Mouse (Mus musculus) telencephalon, adult 2 months (tissue): Measurements from ENCODE around the gene Oard1.

Source experiments
- DNase-seq: peaks from one replicate; pipeline ENCODE4 v3.0.0-alpha.2; 2011; ENCODE audit warnings: low read depth, low spot score

Oard1 gene

GRCm38 (mm10) chr17:48407910-48408525 lies 1.8 kb upstream of the Oard1 start:
- no peak for DNase-seq

DNA sequence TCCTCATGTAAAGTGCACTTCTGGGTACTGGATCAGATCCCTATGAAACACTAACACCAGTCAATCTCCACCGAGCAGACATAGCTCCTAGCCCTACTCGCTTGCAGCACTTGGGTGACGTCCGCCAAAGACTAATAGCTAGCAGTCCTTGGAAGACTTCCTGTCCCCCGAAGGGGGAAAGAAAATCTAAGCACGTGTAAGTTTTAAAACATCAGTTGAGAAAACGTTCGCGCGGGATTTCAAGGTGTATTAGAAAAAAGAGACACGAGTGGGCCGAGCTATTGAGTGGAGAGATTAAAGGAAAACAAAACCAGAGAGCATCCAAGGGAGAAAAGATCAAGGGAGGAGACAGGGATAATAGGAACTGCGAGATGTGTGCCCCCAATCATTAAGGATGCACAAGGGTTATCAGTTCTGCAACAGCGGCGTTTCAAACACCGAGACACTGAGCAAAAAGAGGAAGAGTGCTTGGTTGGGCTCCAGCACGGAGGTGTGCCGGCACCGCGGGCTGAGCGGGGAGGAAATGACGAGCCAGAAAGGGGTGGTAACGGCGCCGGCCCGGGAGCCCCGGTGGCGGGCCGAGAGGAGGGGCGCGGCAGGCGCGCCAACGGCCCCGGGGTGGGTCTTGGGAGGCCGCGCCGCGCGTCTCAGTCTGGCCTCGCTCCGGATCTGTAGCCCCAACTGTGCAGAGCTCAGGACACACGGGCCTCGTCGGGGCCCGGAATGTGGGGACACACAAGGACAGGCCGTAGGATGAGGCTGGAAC lies 1.1 kb upstream of the Oard1 start:
- DNase-seq: no peak

GRCm38 (mm10) chr17:48410299-48410785 lies 528 bp downstream of the Oard1 start:
- DNase-seq: no peak

DNA sequence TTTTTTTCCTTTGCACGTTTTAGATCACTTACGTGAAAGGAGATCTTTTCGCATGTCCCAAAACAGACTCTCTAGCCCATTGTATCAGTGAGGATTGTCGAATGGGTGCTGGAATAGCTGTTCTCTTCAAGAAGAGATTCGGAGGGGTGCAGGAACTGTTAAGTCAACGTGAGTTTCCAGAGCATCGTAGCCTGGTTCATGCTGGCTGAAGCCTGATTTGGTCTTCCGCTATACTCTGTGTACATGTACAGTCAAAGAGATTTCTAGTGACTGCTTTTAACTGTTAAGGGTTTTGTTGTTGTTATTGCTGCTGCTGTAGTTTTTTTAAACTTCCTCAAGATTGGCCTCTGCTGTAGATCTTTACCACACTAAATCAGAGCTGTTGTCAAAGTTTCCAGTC lies 1.4 kb downstream of the Oard1 start:
- DNase-seq: no peak

DNA sequence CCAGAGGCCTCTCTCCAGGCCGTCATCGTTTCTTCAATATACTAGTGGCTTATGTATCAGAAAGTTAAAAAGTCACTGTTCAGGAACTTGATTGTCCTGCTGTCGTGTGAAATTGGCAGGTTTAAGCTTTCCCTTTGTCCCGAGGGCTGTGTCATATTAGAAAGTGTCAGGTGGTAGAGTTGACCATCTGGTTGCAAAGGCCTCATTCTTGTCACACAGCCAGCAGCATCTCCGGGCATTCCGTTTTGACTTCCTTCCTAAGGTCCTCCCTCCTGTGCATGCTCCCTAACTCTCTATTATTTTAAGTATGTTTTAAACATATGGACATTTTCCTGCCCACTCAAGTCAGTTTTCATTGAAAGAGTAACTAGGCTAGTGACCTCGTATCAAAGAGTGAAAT lies 6.2 kb downstream of the Oard1 start:
- no peak for DNase-seq

- DNase-seq: no peak
Observed at GRCm38 (mm10) chr17:48416425-48417195, 6.8 kb downstream of the Oard1 start.

- DNase-seq: no peak
Observed at GRCm38 (mm10) chr17:48417521-48417920, 7.7 kb downstream of the Oard1 start.

GRCm38 (mm10) chr17:48418174-48418573 lies 8.4 kb downstream of the Oard1 start:
- DNase-seq: no peak

GRCm38 (mm10) chr17:48418781-48419180 lies 9.0 kb downstream of the Oard1 start:
- DNase-seq: no peak

- DNase-seq: no peak
Observed at GRCm38 (mm10) chr17:48419571-48419970, 9.8 kb downstream of the Oard1 start.

DNA sequence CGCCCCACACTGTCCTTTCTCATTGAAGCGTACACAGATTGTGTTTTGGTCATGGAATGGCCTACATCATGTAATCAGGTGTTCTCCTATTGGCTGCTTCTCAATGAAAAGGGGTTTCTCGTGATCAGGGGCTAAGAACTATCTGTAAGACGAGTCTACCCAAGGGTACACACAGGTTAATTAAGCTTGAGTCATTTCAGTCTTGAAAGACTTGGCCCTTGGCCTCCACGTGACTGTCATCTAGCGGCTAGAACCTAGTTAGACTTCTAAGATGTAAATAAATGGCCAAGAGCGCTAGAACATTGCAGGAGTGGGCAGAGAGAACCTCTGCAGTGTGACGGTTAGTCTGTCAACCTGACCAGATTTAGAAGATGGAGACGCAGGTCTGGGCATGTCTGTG lies 14.4 kb downstream of the Oard1 start:
- no peak for DNase-seq

- DNase-seq: no peak
Observed at GRCm38 (mm10) chr17:48425823-48426612, 16.2 kb downstream of the Oard1 start.

DNA sequence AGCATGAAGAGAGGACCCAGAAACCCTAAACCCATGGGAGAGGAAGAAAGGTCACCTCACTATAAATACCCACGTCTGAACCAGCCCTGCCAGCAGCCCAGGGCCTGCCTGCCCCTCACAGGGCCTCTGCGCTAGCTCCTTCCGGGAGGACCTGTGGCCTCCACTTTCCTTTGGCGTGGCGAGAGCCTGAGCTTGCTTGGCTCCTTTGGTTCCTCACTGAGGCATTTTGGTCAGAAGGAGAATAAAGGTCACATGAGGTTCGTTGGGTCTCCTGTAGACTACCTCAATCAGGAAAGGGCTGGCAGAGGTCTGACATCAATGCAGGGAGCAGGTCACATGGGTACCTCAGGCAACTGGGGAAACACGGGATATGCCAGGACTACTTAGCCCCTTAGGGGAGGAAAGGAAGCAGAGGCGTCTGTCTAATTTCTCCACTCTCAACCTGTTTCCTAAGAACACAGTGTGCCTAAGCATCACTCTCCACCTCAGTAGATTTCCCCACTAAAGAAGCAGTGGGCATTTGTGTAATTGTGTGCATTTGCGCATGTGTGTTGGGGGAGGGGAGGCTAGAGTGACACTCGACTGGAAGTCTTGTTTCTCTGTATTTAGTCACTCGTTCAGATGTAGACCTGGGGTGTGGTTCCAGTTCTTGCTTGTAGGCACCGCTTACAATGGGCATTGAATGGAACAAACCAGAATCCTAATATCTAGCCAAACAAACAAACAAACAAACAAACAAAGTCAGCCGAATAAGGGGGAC lies 17.4 kb downstream of the Oard1 start:
- DNase-seq: no peak

- no peak for DNase-seq
Observed at GRCm38 (mm10) chr17:48427852-48428530, 18.2 kb downstream of the Oard1 start.

GRCm38 (mm10) chr17:48430394-48430793 lies 20.6 kb downstream of the Oard1 start:
- no peak for DNase-seq

- no peak for DNase-seq
Observed at GRCm38 (mm10) chr17:48431054-48431453, 21.2 kb downstream of the Oard1 start.

DNA sequence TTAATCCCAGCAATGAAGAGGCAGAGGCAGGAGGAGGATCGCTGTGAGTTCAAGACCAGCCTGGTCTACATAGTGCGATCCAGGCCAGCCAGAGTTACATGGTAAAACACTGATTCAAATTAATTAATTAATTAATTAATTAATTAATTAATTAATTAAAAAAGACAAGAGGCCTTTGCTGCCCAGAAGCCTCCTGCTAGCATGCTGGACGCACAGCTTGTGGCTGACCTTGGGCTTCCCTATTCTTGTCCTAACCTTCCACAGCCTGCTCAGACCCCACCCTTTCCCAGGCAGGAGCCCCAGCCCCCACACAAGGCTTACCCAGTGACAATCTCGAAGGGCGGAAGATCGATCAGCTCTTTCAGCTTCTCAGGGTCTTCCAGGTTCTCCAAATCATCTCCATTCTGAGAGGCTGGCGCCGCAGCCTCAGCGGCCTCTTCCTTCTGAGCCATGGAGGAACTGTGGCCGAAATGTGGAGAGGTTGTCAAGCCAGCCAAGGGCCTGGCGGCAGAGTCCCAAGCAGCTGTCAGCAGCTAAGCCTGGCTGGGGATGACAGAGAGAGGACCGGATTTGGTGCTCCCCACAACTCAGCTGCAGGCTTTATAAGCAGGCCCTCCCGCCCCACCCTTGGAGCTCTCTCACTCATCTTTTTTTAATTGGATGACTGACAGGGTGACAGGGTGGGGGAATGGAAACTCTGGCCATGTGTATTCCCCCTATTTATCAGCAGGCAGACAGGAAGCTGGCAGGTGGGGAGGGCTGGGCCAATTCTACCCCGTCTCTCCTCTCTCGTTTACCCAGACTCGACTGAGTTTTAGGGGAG lies 22.6 kb downstream of the Oard1 start, which contains the start of gene Apobec2:
Gene Apobec2 (minus strand): TSS at position 773 of the 823 bp plus-strand sequence.
- DNase-seq: no peak

DNA sequence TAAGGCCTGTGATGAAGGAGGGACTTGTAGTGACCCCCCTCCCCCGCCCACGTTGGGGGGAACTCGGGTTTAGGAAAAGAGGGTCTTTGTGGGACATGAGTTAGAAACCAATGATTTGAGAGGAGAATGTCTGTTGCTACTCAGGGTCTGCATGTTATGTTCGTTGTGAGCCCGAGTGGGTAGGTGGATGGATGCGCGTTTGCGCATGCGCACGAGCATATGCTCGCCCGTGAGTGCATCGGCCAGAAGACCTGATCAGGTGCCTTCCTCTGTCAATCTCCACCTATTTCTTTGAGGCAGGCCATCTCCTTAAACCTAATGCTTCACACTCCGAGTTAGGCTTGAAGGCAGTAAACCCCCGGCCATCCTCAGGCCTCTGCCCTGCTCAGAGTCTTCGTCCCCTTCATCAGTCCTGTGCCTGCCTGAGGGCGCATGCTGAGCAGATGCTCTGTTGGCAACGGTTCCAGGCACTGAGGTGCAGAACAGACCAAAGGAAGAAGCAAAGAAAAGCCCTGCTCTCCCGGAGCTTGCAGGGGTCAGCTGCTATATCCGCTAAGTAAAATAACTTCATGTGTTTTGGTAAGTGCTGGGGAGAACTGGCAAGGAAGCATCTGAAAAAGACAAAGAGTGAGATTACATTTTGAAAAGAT lies 23.3 kb downstream of the Oard1 start:
- no peak for DNase-seq
